Comparison of ENCODE assay signal across 20 mouse cellular contexts in the genomic region with DNA sequence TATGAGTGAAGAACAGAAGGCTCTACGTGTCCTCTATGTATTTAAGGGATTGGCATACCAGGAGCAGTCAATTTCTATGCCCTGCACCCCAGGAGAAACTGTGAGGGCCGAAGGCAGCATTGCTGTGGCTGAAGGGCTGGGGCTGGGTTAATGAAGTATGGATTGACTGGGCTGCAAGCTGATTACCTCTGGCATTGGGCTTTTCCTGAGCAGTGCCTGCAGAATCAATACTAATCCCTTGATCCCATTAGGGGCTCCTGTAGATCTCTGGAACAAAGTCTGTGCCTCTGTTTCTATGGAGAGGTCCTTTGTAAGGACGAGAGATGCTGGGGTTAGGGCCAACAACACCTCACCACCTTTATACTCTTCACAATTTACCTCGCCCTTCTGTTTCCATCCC. TPM values are rescaled to one million over a fixed set of nuclear protein-coding genes. Genes with fewer than 3 reads are reported as not detected.
A peak's percentile ranks its signal among the peaks of the same experiment; 100 is the strongest.
DNase-seq lines count a peak whose midpoint lies in the region; ATAC-seq and TF ChIP-seq lines count a peak whose summit lies in the region.
"Had no signal": no experiment of that assay in that cellular context is flagged by ENCODE, and none has a peak within 500 bp of the region (broad histone marks: within the 10 kb centered on the region; RNA-seq: fewer than 3 reads in every experiment).

No protein-coding gene starts in this region.

- no peak for TF ChIP-seq CTCF in midbrain, postnatal 0 days (IDR thresholded peaks at IDR 0.05)

- no peaks in the 10 kb centered on the region; the same call in 1 of the 2 replicates for H3K4me1 ChIP-seq in midbrain, embryonic 11.5 days (ENCODE audit: control insufficient read depth, insufficient read depth, low read length)
- H3K4me1 ChIP-seq in midbrain, postnatal 0 days (ENCODE audit: insufficient read depth, low read length): no peaks in the 10 kb centered on the region
- H3K4me1 ChIP-seq: embryonic facial prominence, embryonic 10.5 days; embryonic facial prominence, embryonic 12.5 days had no signal

- H3K9ac ChIP-seq in midbrain, embryonic 11.5 days (ENCODE audit: low read length): no peak overlapping the region
- no peak overlapping the region for H3K9ac ChIP-seq in midbrain, postnatal 0 days (replicated peaks; ENCODE audit: low read length, poor library complexity, severe bottlenecking)
- H3K9ac ChIP-seq: embryonic facial prominence, embryonic 12.5 days; forebrain, embryonic 13.5 days; forebrain, embryonic 15.5 days had no signal

- no peak overlapping the region for H3K4me2 ChIP-seq in midbrain, embryonic 11.5 days
- H3K4me2 ChIP-seq in midbrain, postnatal 0 days (ENCODE audit: low read depth, low read length, poor library complexity, severe bottlenecking): no peak overlapping the region
- H3K4me2 ChIP-seq: embryonic facial prominence, embryonic 12.5 days; forebrain, embryonic 13.5 days; forebrain, embryonic 15.5 days had no signal

- WGBS in midbrain, embryonic 11.5 days: 12% methylated on average over 4 of the region's 4 CpGs
- 14% methylated on average over 4 of the region's 4 CpGs for WGBS in midbrain, postnatal 0 days

- no peak overlapping the region for H3K4me3 ChIP-seq in midbrain, embryonic 11.5 days (ENCODE audit: low read depth, low read length)
- H3K4me3 ChIP-seq in midbrain, postnatal 0 days (ENCODE audit: low read depth, low read length): no peak overlapping the region
- H3K4me3 ChIP-seq: embryonic facial prominence, embryonic 10.5 days; embryonic facial prominence, embryonic 12.5 days; forebrain, embryonic 13.5 days; forebrain, embryonic 15.5 days had no signal

- H3K27ac ChIP-seq in midbrain, embryonic 11.5 days (ENCODE audit: low read depth, low read length): no peak overlapping the region
- H3K27ac ChIP-seq in midbrain, postnatal 0 days (ENCODE audit: low read depth, low read length): no peak overlapping the region
- H3K27ac ChIP-seq: embryonic facial prominence, embryonic 10.5 days; embryonic facial prominence, embryonic 12.5 days; forebrain, embryonic 13.5 days; forebrain, embryonic 15.5 days had no signal

- no peak for DNase-seq in midbrain, embryonic 11.5 days (ENCODE audit: low spot score, missing footprints)
- no peak for DNase-seq in midbrain, postnatal 0 days (ENCODE audit: low spot score)
- peak; percentile 44 for DNase-seq in retina, adult 2 months (ENCODE audit: low read depth, low spot score)
- peak; percentile 73 for DNase-seq in retina, postnatal 1 day
- DNase-seq in urinary bladder, postnatal 10 days (ENCODE audit: low spot score): no peak
- no peak for DNase-seq in left cerebral cortex, postnatal 14 days (ENCODE audit: low spot score in 2 of 2)
- DNase-seq: adrenal gland, adult 2 months; adrenal gland, postnatal 10 days; adrenal gland, postnatal 25 days; cerebellum, adult 11-12 months; cerebellum, adult 2 months; cerebellum, adult 9-10 months; cerebellum, postnatal 10 days; cerebellum, postnatal 25 days had no signal

- peak; percentile 50; the same call in 1 of the 2 replicates for ATAC-seq in midbrain, embryonic 11.5 days (ENCODE audit: low FRiP score)
- no peak for ATAC-seq in midbrain, postnatal 0 days (ENCODE audit: low FRiP score)
- ATAC-seq: forebrain, embryonic 13.5 days; forebrain, embryonic 15.5 days had no signal

- H3K36me3 ChIP-seq in midbrain, embryonic 11.5 days (ENCODE audit: control insufficient read depth, insufficient read depth, low read length): no peaks in the 10 kb centered on the region
- peaks cover 13% of the 10 kb centered on the region; the same call in 1 of the 2 replicates for H3K36me3 ChIP-seq in midbrain, postnatal 0 days (ENCODE audit: insufficient read depth, low read length)
- H3K36me3 ChIP-seq: embryonic facial prominence, embryonic 10.5 days; embryonic facial prominence, embryonic 12.5 days had no signal

- intact Hi-C loops in left cerebral cortex, postnatal 14 days (cut with DNase I): no loop called here

- no peaks in the 10 kb centered on the region for H3K27me3 ChIP-seq in midbrain, embryonic 11.5 days (ENCODE audit: control insufficient read depth, insufficient read depth, low read length)
- H3K27me3 ChIP-seq in midbrain, postnatal 0 days (ENCODE audit: insufficient read depth, low read length): no peaks in the 10 kb centered on the region
- H3K27me3 ChIP-seq: embryonic facial prominence, embryonic 12.5 days; forebrain, embryonic 13.5 days; forebrain, embryonic 15.5 days had no signal

- no peaks in the 10 kb centered on the region for H3K9me3 ChIP-seq in midbrain, embryonic 11.5 days (ENCODE audit: control insufficient read depth, low read length)
- no peaks in the 10 kb centered on the region for H3K9me3 ChIP-seq in midbrain, postnatal 0 days (ENCODE audit: low read length)
- H3K9me3 ChIP-seq: embryonic facial prominence, embryonic 10.5 days; embryonic facial prominence, embryonic 12.5 days; forebrain, embryonic 13.5 days; forebrain, embryonic 15.5 days had no signal

RNA-seq across cellular contexts. Expression of gene B3gat1, which starts 13.6 kb away (rescaled TPM):
- 4.7 and 5.7 TPM in 2 replicates for polyA plus RNA-seq in midbrain, embryonic 11.5 days (2014; fragmentation: Nextera tagmentation; extraction: Ambion mirVana)
- total RNA-seq in midbrain, postnatal 0 days (2014; rRNA removed): 195 and 197 TPM in 2 replicates
- 39.2 and 40.9 TPM in 2 replicates for polyA plus RNA-seq in midbrain, postnatal 0 days (2015; fragmentation: Nextera tagmentation; extraction: Ambion mirVana)
- 100 to 1,000 TPM; 262 to 268 TPM for total RNA-seq in left cerebral cortex, postnatal 14 days (2021)
- total RNA-seq: MEL had no signal
- polyA plus RNA-seq: C2C12 had no signal

RNA-seq across cellular contexts. Expression of gene Glb1l2, which starts 59.1 kb away (rescaled TPM):
- polyA plus RNA-seq in midbrain, embryonic 11.5 days (2014; fragmentation: Nextera tagmentation; extraction: Ambion mirVana): 4.5 and 5.2 TPM in 2 replicates
- total RNA-seq in midbrain, postnatal 0 days (2014; rRNA removed): 2.8 TPM in 2 replicates
- 2.2 and 2.6 TPM in 2 replicates for polyA plus RNA-seq in midbrain, postnatal 0 days (2015; fragmentation: Nextera tagmentation; extraction: Ambion mirVana)
- under 1 TPM; 0.11 to 0.61 TPM for total RNA-seq in left cerebral cortex, postnatal 14 days (2021)
- total RNA-seq: MEL had no signal
- polyA plus RNA-seq: C2C12 had no signal

Comparison
In these comparisons a context has a peak if more than half of its experiments do, and no peak if none do; other contexts are left out.
1. DNase-seq: peak in retina, adult 2 months (single experiment) and retina, postnatal 1 day (single experiment); none in midbrain, embryonic 11.5 days (single experiment), midbrain, postnatal 0 days (single experiment), urinary bladder, postnatal 10 days (single experiment) and left cerebral cortex, postnatal 14 days (0 of 2).